Mouse (Mus musculus): ENCODE results near the gene Habp4. TPM values are rescaled to one million over a fixed set of nuclear protein-coding genes. Genes with fewer than 3 reads are reported as not detected.

Gene Habp4
- polyA plus RNA-seq, 1 experiment from 2014 or later, result 37.2 TPM

- Histone ChIP-seq H3K4me3 (no peak overlapping the region), H3K4me1 (peaks cover 3% of the 10 kb centered on the region; the same call in 1 of the 2 replicates), H3K9ac (no peak overlapping the region), H3K27me3 (no peaks in the 10 kb centered on the region), H3K9me3 (no peaks in the 10 kb centered on the region), H3K36me3 (peaks cover 12% of the 10 kb centered on the region; the same call in 1 of the 2 replicates), H3K4me2 (replicated peaks) (no peak overlapping the region), H3K27ac (no peak overlapping the region)
- WGBS, result 54% methylated on average over 2 of the region's 2 CpGs
- 0 out of 2 replicates have a peak, but pooled peaks have one; percentile 64 for ATAC-seq (ENCODE audit: insufficient number of reproducible peaks, insufficient read depth, low FRiP score, low TSS enrichment)
Measured at GRCm38 (mm10) chr13:64205186-64205585, 43.6 kb downstream of the Habp4 start.

GRCm38 (mm10) chr13:64208146-64208545 lies 46.5 kb downstream of the Habp4 start:
- Histone ChIP-seq H3K4me2 (replicated peaks) (no peak overlapping the region), H3K27me3 (no peaks in the 10 kb centered on the region), H3K4me1 (peaks cover 3% of the 10 kb centered on the region; the same call in 1 of the 2 replicates), H3K4me3 (no peak overlapping the region), H3K9me3 (no peaks in the 10 kb centered on the region), H3K9ac (no peak overlapping the region), H3K27ac (no peak overlapping the region), H3K36me3 (0 out of 2 replicates have a peak, but pooled peaks cover 6% of the 10 kb centered on the region)
- WGBS, result 93% methylated on average over 6 of the region's 6 CpGs
- ATAC-seq (ENCODE audit: insufficient number of reproducible peaks, insufficient read depth, low FRiP score, low TSS enrichment), result no peak

GRCm38 (mm10) chr13:64211995-64212603 lies 50.5 kb downstream of the Habp4 start:
- Histone ChIP-seq H3K9me3 (no peaks in the 10 kb centered on the region), H3K36me3 (peaks cover 11% of the 10 kb centered on the region), H3K4me3 (no peak overlapping the region), H3K9ac (no peak overlapping the region), H3K4me1 (no peaks in the 10 kb centered on the region), H3K27ac (no peak overlapping the region), H3K4me2 (replicated peaks) (no peak overlapping the region), H3K27me3 (no peaks in the 10 kb centered on the region)
- WGBS, result 89% methylated on average over 5 of the region's 5 CpGs
- ATAC-seq (ENCODE audit: insufficient number of reproducible peaks, insufficient read depth, low FRiP score, low TSS enrichment), result no peak

- no peaks in the 10 kb centered on the region for H3K4me1 ChIP-seq
- H3K4me2 ChIP-seq (replicated peaks), result no peak overlapping the region
- H3K9ac ChIP-seq, result no peak overlapping the region
- whole genome bisulfite sequencing, result 92% methylated on average over 5 of the region's 5 CpGs
- no peak for ATAC-seq (ENCODE audit: insufficient number of reproducible peaks, insufficient read depth, low FRiP score, low TSS enrichment)
- H3K27ac ChIP-seq, result no peak overlapping the region
- H3K4me3 ChIP-seq, result no peak overlapping the region
- H3K27me3 ChIP-seq, result no peaks in the 10 kb centered on the region
- peaks cover 11% of the 10 kb centered on the region for H3K36me3 ChIP-seq
- H3K9me3 ChIP-seq, result no peaks in the 10 kb centered on the region
Measured at GRCm38 (mm10) chr13:64214891-64215290, 53.3 kb downstream of the Habp4 start.

GRCm38 (mm10) chr13:64225738-64226137 lies 64.1 kb downstream of the Habp4 start:
- Histone ChIP-seq H3K4me1 (no peaks in the 10 kb centered on the region), H3K4me3 (no peak overlapping the region), H3K36me3 (no peaks in the 10 kb centered on the region), H3K27me3 (no peaks in the 10 kb centered on the region), H3K27ac (no peak overlapping the region), H3K4me2 (replicated peaks) (no peak overlapping the region), H3K9ac (no peak overlapping the region), H3K9me3 (no peaks in the 10 kb centered on the region)
- 78% methylated on average over 3 of the region's 3 CpGs for WGBS
- ATAC-seq (ENCODE audit: insufficient number of reproducible peaks, insufficient read depth, low FRiP score, low TSS enrichment), result no peak

- no peak overlapping the region for H3K4me2 ChIP-seq (replicated peaks)
- ATAC-seq (ENCODE audit: insufficient number of reproducible peaks, insufficient read depth, low FRiP score, low TSS enrichment), result no peak
Measured at GRCm38 (mm10) chr13:64226725-64227124, 65.1 kb downstream of the Habp4 start.

GRCm38 (mm10) chr13:64233139-64233538 lies 71.5 kb downstream of the Habp4 start:
- WGBS, result 70% methylated on average over 4 of the region's 4 CpGs
- H3K9me3 ChIP-seq, result no peaks in the 10 kb centered on the region
- no peak overlapping the region for H3K4me3 ChIP-seq
- H3K9ac ChIP-seq, result no peak overlapping the region
- no peaks in the 10 kb centered on the region for H3K36me3 ChIP-seq
- ATAC-seq (ENCODE audit: insufficient number of reproducible peaks, insufficient read depth, low FRiP score, low TSS enrichment), result no peak
- no peak overlapping the region for H3K4me2 ChIP-seq (replicated peaks)
- peaks cover 19% of the 10 kb centered on the region; the same call in 1 of the 2 replicates for H3K4me1 ChIP-seq
- H3K27me3 ChIP-seq, result no peaks in the 10 kb centered on the region
- H3K27ac ChIP-seq, result no peak overlapping the region

More at GRCm38 (mm10) chr13:64226725-64227124, 65.1 kb downstream of the Habp4 start:
- Histone ChIP-seq H3K27me3 (no peaks in the 10 kb centered on the region), H3K4me3 (no peak overlapping the region), H3K36me3 (no peaks in the 10 kb centered on the region), H3K27ac (no peak overlapping the region), H3K4me1 (no peaks in the 10 kb centered on the region), H3K9ac (no peak overlapping the region), H3K9me3 (no peaks in the 10 kb centered on the region)
- WGBS, result 92% methylated on average over 4 of the region's 4 CpGs

GRCm38 (mm10) chr13:64235062-64235715 lies 73.6 kb downstream of the Habp4 start:
- peaks cover 19% of the 10 kb centered on the region; the same call in 1 of the 2 replicates for H3K4me1 ChIP-seq
- 20% methylated on average over 4 of the region's 4 CpGs for WGBS
- H3K4me2 ChIP-seq (replicated peaks), result no peak overlapping the region; the same call in 1 of the 2 replicates
- peak; percentile 70; the same call in 1 of the 2 replicates for ATAC-seq (ENCODE audit: insufficient number of reproducible peaks, insufficient read depth, low FRiP score, low TSS enrichment)
- H3K27ac ChIP-seq, result peak overlapping the region; percentile 69
- no peak overlapping the region for H3K4me3 ChIP-seq
- no peaks in the 10 kb centered on the region; the same call in 1 of the 2 replicates for H3K27me3 ChIP-seq
- no peaks in the 10 kb centered on the region for H3K36me3 ChIP-seq
- no peak overlapping the region for H3K9ac ChIP-seq
- H3K9me3 ChIP-seq, result no peaks in the 10 kb centered on the region

- no peak overlapping the region for H3K9ac ChIP-seq
- ATAC-seq (ENCODE audit: insufficient number of reproducible peaks, insufficient read depth, low FRiP score, low TSS enrichment), result no peak
- no peak overlapping the region; the same call in 1 of the 2 replicates for H3K4me2 ChIP-seq (replicated peaks)
- peaks cover 19% of the 10 kb centered on the region; the same call in 1 of the 2 replicates for H3K4me1 ChIP-seq
- H3K4me3 ChIP-seq, result no peak overlapping the region
- H3K27me3 ChIP-seq, result no peaks in the 10 kb centered on the region; the same call in 1 of the 2 replicates
- 33% methylated on average over 3 of the region's 3 CpGs for WGBS
- H3K9me3 ChIP-seq, result no peaks in the 10 kb centered on the region
- peak overlapping the region; percentile 69 for H3K27ac ChIP-seq
- no peaks in the 10 kb centered on the region for H3K36me3 ChIP-seq
Measured at GRCm38 (mm10) chr13:64235777-64236176, 74.2 kb downstream of the Habp4 start.

Other genes starting within 250 kb of the Habp4 start
- gene Hsd17b3, start 72.6 kb upstream of the Habp4 start, polyA plus RNA-seq (2016; fragmentation: Nextera tagmentation; extraction: Ambion mirVana), result not detected in 2 replicates
- gene Slc35d2, start 32.5 kb upstream of the Habp4 start, polyA plus RNA-seq (2016; fragmentation: Nextera tagmentation; extraction: Ambion mirVana), result 5.4 and 6.0 TPM in 2 replicates
- 18.7 and 19.1 TPM in 2 replicates for gene Zfp367, start 8.6 kb upstream of the Habp4 start, polyA plus RNA-seq (2016; fragmentation: Nextera tagmentation; extraction: Ambion mirVana)
- gene Cdc14b, start 113.5 kb downstream of the Habp4 start, polyA plus RNA-seq (2016; fragmentation: Nextera tagmentation; extraction: Ambion mirVana), result 26.3 and 27.8 TPM in 2 replicates
- gene Aaed1, start 150.9 kb downstream of the Habp4 start, polyA plus RNA-seq (2016; fragmentation: Nextera tagmentation; extraction: Ambion mirVana), result 35.1 and 37.8 TPM in 2 replicates
- 153 and 157 TPM in 2 replicates for gene Ctsl, start 209.1 kb downstream of the Habp4 start, polyA plus RNA-seq (2016; fragmentation: Nextera tagmentation; extraction: Ambion mirVana)

All from embryonic facial prominence, embryonic 12.5 days (tissue).